Mouse (Mus musculus) embryo, embryonic 10 days (tissue): Measurements from ENCODE around the gene Gfy.
"Not testable (repeated sequence)": the region's sequence is repeated elsewhere in the genome, so short reads cannot be mapped to it uniquely, and the experiment has no call there.

Experiments
- DNase-seq: peaks from one replicate; pipeline ENCODE4 v3.0.0-alpha.2; 2015; ENCODE audit warnings: low spot score

Gfy gene

GRCm38 (mm10) chr7:45193871-45194785, 14.8 kb upstream of the Gfy start:
- no peak for DNase-seq

- no peak for DNase-seq
Observed at GRCm38 (mm10) chr7:45193406-45193805, 14.0 kb upstream of the Gfy start.

- DNase-seq, result no peak
Observed at GRCm38 (mm10) chr7:45192585-45193310, 13.4 kb upstream of the Gfy start.

- DNase-seq, result peak; percentile 81
Observed at GRCm38 (mm10) chr7:45191803-45192363, 12.5 kb upstream of the Gfy start.

- no peak for DNase-seq
Observed at GRCm38 (mm10) chr7:45191161-45191560, 11.8 kb upstream of the Gfy start.

GRCm38 (mm10) chr7:45190186-45190585, 10.8 kb upstream of the Gfy start:
- DNase-seq, result no peak

GRCm38 (mm10) chr7:45189600-45189999, 10.2 kb upstream of the Gfy start:
- DNase-seq, result no peak

- no peak for DNase-seq
Observed at GRCm38 (mm10) chr7:45185921-45186320, 6.6 kb upstream of the Gfy start.

- DNase-seq, result no peak
Observed at GRCm38 (mm10) chr7:45183672-45184071, 4.3 kb upstream of the Gfy start.

GRCm38 (mm10) chr7:45182606-45183005, 3.2 kb upstream of the Gfy start:
- DNase-seq, result no peak

GRCm38 (mm10) chr7:45182199-45182601, 2.8 kb upstream of the Gfy start:
- peak; percentile 93 for DNase-seq

GRCm38 (mm10) chr7:45181540-45181939, 2.2 kb upstream of the Gfy start:
- DNase-seq, result peak; percentile 38

GRCm38 (mm10) chr7:45180896-45181477, 1.6 kb upstream of the Gfy start, which contains the start of gene Pth2:
Gene Pth2, plus strand, starts transcription at chr7:45180995.
- DNase-seq, result no peak

- DNase-seq, result no peak
Observed at GRCm38 (mm10) chr7:45178550-45178949, 819 bp downstream of the Gfy start.

- no peak for DNase-seq
Observed at GRCm38 (mm10) chr7:45176356-45176755, 3.0 kb downstream of the Gfy start.

GRCm38 (mm10) chr7:45175929-45176328, 3.4 kb downstream of the Gfy start:
- no peak for DNase-seq

- DNase-seq, result peak; percentile 31
Observed at GRCm38 (mm10) chr7:45175398-45175797, 4.0 kb downstream of the Gfy start.

- DNase-seq, result peak; percentile 54
Observed at GRCm38 (mm10) chr7:45174567-45175280, 4.6 kb downstream of the Gfy start.

GRCm38 (mm10) chr7:45173772-45174171, 5.6 kb downstream of the Gfy start:
- not testable (repeated sequence) for DNase-seq

- DNase-seq, result no peak
Observed at GRCm38 (mm10) chr7:45172974-45173373, 6.4 kb downstream of the Gfy start.

- no peak for DNase-seq
Observed at GRCm38 (mm10) chr7:45169495-45169894, 9.9 kb downstream of the Gfy start.

GRCm38 (mm10) chr7:45168656-45169055, 10.7 kb downstream of the Gfy start:
- no peak for DNase-seq
